Mouse (Mus musculus) heart, adult 9 months (tissue): ENCODE measurements around the gene 2310030G06Rik.

Experiments
- DNase-seq, 2 experiments: peaks; one replicate each; pipeline ENCODE4 v3.0.0; 2022; ENCODE audit warnings: low spot score in 2 of 2

The 2310030G06Rik gene

DNA sequence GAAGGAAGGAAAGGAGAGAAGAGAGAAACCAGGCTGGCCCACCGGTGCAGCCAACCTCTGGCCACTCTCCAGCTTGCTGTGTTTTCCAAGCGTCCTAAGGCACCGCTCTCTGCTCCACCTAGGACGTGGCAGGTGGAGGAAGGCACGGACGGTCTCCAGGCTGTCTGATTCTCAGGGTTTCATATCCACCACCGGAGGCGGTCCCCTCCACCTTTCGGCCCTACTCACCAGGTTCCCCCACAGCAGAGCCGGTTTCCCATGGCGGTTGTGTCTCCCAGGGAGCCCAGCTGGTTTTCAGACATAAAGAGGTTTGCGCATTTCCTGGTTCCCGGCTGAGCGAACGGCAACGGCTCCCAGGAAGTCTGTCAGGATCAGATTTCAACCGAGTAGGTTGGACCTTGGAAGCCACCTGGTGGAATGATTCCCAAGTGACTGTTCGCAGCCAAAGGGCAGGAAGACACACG, at the start of gene 2310030G06Rik:
Gene 2310030G06Rik, minus strand, starts transcription at position 323 of the 464 bp plus-strand sequence.
- no peak for DNase-seq

DNA sequence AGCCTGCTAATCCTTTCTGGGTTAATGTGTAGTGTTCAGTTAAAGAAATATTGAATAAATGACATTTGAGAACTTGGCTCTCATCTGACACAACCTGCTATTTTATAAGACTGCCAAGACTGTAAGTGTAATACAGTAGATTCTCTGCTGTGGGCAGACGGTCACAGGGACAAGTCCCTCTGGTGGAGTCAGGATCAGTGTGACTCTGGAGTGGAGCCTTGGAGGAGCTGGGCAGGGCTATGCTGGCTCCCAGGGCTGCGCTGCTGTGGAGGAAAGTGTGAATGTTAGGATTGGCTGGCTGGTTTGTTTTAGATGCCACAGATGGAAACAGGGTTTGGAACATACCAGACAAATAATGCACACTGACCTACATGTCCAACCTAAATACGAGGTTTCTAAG, 48.9 kb upstream of the 2310030G06Rik start:
- DNase-seq: no peak

DNA sequence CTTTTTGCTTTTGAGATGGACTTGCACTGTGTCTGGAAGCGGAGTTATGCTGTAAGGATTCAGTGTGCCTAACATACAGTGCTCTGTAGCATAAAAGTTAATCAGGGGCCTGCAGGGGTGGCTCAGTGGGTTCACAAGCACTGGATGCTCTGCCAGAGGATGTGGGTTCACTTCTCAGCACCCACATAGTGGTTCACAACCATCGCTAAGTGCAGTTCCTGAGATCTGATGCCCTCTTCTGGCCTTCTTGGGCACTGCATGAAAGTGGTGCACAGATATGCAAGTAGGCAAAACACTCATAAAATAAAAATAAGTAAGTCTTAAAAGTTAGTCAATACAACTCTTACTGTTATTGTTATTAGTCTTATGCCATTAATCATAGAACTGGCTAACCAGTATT, 35.8 kb upstream of the 2310030G06Rik start:
- no peak for DNase-seq

- no peak for DNase-seq
These were observed 29.9 kb upstream of the 2310030G06Rik start for GRCm38 (mm10) chr9:50776162-50776760.

DNA sequence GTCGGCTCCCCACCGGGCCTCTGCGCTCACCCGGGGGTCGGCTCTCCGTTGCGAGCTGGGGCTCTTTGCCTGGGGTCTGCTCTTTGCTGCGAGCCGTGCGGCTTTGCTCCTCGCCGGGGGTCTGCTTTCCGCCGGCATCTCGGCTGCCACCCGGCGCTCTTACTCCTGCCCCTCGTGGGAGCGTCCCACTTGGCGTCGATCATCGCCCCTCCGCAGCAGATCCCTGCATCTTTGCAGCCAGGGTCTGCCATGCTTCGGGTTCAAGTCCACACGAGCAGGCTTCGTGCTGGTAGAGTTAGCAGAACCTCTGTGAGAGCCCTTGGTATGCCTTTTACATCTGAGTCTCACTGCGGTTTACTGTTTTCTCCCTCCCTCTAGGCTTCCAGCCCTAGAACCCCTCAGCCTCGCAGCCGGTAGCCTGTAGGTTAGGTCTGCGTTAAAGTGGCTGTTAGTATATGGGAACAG, 29.4 kb upstream of the 2310030G06Rik start:
- DNase-seq: no peak

- DNase-seq: peak; percentile 70 to 87
These were observed 28.8 kb upstream of the 2310030G06Rik start, which contains the start of the genes Alg9 and 1110032A03Rik for GRCm38 (mm10) chr9:50774991-50775612. Gene Alg9 (plus strand): TSS chr9:50775019. Gene 1110032A03Rik (minus strand): TSS chr9:50775520.

GRCm38 (mm10) chr9:50774026-50774462, 27.7 kb upstream of the 2310030G06Rik start:
- no peak for DNase-seq

- no peak for DNase-seq
These were observed 23.7 kb upstream of the 2310030G06Rik start for GRCm38 (mm10) chr9:50770011-50770410.

GRCm38 (mm10) chr9:50768107-50769002, 22.0 kb upstream of the 2310030G06Rik start, which contains the start of gene Fdxacb1:
Gene Fdxacb1 (plus strand): TSS chr9:50768236.
- peak; percentile 98 to 99 for DNase-seq

DNA sequence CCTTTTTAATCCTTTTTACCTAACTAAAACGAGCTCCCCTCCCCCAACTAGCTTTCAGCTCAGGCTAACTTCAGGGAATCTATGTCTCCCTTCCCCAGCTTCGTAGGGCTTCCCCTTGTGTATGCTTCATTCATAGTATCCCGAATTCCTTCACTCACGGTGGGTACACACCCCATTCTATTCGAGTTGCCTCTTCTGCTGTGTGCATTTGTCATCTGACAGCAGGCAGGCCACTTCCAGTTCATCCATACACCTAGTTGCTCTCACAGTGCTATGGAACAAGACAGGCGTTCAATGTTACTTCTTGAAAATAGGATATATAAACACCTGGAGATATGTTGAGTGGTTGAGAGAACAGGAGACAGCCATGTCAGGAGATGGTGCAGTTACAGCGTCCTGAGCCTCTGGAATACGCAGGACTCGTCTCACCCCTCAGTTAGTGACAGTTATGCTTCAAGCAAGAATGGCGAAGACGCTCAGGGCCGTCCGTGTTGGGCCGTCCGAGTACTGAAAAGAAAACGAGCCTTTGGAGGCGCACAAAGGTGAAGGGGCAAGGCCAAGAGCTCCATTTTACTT, 21.3 kb upstream of the 2310030G06Rik start:
- DNase-seq: no peak

- no peak for DNase-seq
These were observed 17.0 kb upstream of the 2310030G06Rik start for GRCm38 (mm10) chr9:50763331-50763730.

DNA sequence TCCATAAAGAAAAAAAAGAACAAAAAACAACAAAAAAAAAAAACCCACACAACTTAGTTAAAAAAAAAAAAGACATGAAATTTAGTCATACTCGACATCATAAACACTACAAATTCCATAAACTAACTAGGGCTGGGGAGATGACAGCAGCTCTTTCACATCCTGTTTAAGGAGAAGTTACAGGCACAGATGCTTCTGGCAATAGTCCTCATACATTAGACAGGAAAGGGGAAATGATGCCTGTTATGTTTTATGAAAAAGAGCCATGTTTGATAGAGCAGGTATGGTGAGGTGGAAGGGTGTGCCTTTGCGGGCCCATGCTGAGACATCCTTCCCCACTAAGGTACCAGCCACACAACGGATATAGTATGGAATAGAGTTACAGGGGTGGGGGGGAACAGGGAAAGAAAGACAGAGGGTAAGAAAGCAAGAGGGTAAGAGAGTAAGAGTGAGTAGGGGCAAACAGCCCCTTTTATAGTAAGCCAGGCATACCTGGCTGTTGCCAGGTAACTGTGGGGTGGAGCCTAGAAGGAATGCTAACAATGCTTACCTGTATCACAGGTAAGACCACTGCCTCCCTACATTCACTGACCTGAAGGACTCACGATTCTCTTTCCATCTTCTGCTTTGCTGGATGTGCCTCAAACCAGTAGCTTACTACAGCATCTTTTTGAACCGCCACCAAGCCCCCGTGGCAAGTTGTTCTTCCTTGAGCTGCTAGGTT, 15.3 kb upstream of the 2310030G06Rik start:
- DNase-seq: no peak

- DNase-seq: no peak
These were observed 10.4 kb upstream of the 2310030G06Rik start for GRCm38 (mm10) chr9:50756711-50757110.

GRCm38 (mm10) chr9:50753947-50754346, 7.6 kb upstream of the 2310030G06Rik start:
- DNase-seq: peak in 1 of 2 experiments; percentile 52

DNA sequence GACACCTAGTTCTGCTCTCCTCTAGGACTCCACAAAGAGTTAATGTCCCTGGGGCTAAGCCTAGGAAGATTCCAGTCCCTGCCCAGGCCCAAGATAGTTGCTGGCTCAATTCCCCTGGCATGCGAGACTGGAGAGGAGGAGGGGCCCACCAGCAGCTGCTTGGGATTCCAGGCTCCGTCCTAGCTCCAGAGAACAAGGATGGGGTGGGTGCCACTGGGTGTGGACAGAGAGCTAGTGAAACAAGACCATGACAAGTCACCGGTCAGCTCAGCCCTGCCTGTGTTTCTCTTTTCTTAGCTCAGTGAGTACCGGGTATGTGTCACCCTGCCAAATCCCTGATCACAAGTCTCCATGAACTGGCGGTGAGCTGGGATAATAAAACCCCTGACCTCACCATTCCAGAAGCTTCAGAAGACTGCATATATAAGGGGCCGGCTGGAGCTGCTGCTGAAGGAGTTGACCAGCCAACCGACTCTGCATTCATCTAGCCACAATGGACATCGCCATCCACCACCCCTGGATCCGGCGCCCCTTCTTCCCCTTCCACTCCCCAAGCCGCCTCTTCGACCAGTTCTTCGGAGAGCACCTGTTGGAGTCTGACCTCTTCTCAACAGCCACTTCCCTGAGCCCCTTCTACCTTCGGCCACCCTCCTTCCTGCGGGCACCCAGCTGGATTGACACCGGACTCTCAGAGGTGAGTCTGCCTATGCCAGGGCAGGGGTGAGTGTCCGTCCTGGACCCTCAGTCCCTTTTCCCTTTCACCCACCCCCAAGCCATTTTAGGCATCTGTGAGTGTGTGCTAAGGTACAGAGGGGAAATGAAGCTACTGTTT, 6.7 kb upstream of the 2310030G06Rik start:
- peak; percentile 94 for DNase-seq

GRCm38 (mm10) chr9:50752054-50752602, 5.8 kb upstream of the 2310030G06Rik start, which contains the start of gene Hspb2:
Gene Hspb2 (minus strand): TSS chr9:50752354.
- DNase-seq: peak in 1 of 2 experiments; percentile 68

- DNase-seq: no peak
These were observed 5.0 kb upstream of the 2310030G06Rik start, which contains the start of gene Cryab for GRCm38 (mm10) chr9:50751323-50751722. Gene Cryab (plus strand): TSS chr9:50751325.

DNA sequence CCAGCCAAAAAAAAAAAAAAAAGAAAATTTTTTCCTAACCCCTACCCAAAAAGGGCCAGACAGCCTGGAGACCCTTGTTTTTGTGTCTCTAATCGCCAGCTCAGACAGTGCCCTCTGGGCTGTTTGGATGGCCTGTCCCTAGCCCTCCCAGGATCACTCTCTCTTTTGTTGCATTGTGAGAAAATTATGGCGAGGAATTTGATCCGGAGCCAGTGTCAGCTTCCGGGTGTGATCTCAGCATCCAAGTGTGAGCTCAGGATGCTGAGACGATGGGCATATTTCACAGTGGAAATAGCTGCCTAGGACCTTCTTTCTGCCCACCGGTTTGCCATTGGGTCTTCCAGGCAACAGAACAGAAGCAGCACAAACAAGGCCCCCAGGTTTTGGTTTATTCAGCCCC, 4.4 kb upstream of the 2310030G06Rik start:
- DNase-seq: no peak

DNA sequence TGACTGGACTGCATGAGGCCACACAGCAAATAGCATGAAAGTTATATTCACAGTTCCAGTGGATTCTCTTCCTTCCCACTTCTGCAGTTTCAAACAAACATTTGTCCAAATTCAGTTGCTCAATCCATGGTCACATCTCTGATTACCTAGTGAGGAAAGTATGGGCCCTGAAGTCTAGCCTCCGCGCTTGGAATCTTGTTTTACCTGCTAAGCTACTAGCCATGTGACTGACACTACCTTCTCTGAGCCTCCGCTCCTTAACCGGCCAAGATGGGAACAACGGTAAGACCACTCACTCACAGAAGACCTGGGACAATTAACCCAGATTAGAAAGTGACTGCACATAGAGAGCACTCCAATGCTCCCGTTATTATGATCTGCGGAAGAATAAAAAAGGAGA, 530 bp downstream of the 2310030G06Rik start:
- DNase-seq: no peak

GRCm38 (mm10) chr9:50742744-50743143, 3.6 kb downstream of the 2310030G06Rik start:
- DNase-seq: no peak
